Mouse (Mus musculus): ENCODE measurements around the gene Ephx1. TPM values are rescaled to one million over a fixed set of nuclear protein-coding genes. Genes with fewer than 3 reads are reported as not detected.

The Ephx1 gene
- total RNA-seq, 1 experiment from 2014 or later: 3.9 TPM

- ATAC-seq (replicated peaks in 1 of 2; ENCODE audit: insufficient read depth in 1 of 2, low FRiP score in 2 of 2, low TSS enrichment in 1 of 2, low read depth in 1 of 2, poor library complexity in 2 of 2, severe bottlenecking in 2 of 2): no peak
Observed at GRCm38 (mm10) chr1:180929599-180929998, 91.1 kb downstream of the Ephx1 start.

GRCm38 (mm10) chr1:180926286-180926685, 94.4 kb downstream of the Ephx1 start:
- no peak for ATAC-seq (replicated peaks in 1 of 2; ENCODE audit: insufficient read depth in 1 of 2, low FRiP score in 2 of 2, low TSS enrichment in 1 of 2, low read depth in 1 of 2, poor library complexity in 2 of 2, severe bottlenecking in 2 of 2)

Other genes starting within 250 kb of the Ephx1 start
- 1,757 and 2,309 TPM in 2 replicates for gene H3f3a, start 207.0 kb downstream of the Ephx1 start, total RNA-seq (2017)
- 53.2 and 68.7 TPM in 2 replicates for gene Sde2, start 169.8 kb downstream of the Ephx1 start, total RNA-seq (2017)
- gene Lefty2, start 127.8 kb downstream of the Ephx1 start, total RNA-seq (2017): not detected in 2 replicates
- 21.5 and 25.4 TPM in 2 replicates for gene Pycr2, start 116.6 kb downstream of the Ephx1 start, total RNA-seq (2017)
- gene Lefty1, start 85.9 kb downstream of the Ephx1 start, total RNA-seq (2017): 0.45 and 2.9 TPM in 2 replicates
- 21.8 and 25.5 TPM in 2 replicates for gene Tmem63a, start 78.6 kb downstream of the Ephx1 start, total RNA-seq (2017)
- not detected in 2 replicates for gene 9130409I23Rik, start 30.3 kb upstream of the Ephx1 start, total RNA-seq (2017)
- 27.7 and 34.4 TPM in 2 replicates for gene Nvl, start 123.3 kb upstream of the Ephx1 start, total RNA-seq (2017)
- gene Cnih4, start 123.8 kb upstream of the Ephx1 start, total RNA-seq (2017): 68.4 and 80.9 TPM in 2 replicates
- 95.9 and 106 TPM in 2 replicates for gene Wdr26, start 191.1 kb upstream of the Ephx1 start, total RNA-seq (2017)